Mouse (Mus musculus) lung, embryonic 14.5 days (tissue): Measurements from ENCODE around the gene Pth2. TPM values are rescaled to one million over a fixed set of nuclear protein-coding genes. Genes with fewer than 3 reads are reported as not detected.

Source experiments
- ATAC-seq: fragments of 200-750 bp; cut with Nextera tagmentation; 2 replicates; pipeline ENCODE4 v1.8.0; 2017; ENCODE audit warnings: mild to moderate bottlenecking, moderate TSS enrichment, moderate library complexity; ENCODE audit not compliant: insufficient read depth
- DNase-seq: peaks from one replicate; pipeline ENCODE4 v3.0.0-alpha.2; 2015
- H3K27ac ChIP-seq: fragments of 300-500 bp; sonication (generic); 2 replicates; pipeline ENCODE4 v1.5.1; 2014; ENCODE audit warnings: low read depth, mild to moderate bottlenecking, moderate library complexity
- H3K27me3 ChIP-seq: fragments of 300-500 bp; sonication (generic); 2 replicates; pipeline ENCODE4 v1.6.1; 2014; ENCODE audit warnings: low read length, control low read depth; ENCODE audit not compliant: insufficient read depth
- H3K36me3 ChIP-seq: fragments of 300-500 bp; sonication (generic); 2 replicates; pipeline ENCODE4 v1.6.1; 2014; ENCODE audit warnings: control low read depth; ENCODE audit not compliant: insufficient read depth
- H3K4me1 ChIP-seq: fragments of 300-500 bp; sonication (generic); 2 replicates; pipeline ENCODE4 v1.6.1; 2014; ENCODE audit warnings: antibody characterized with exemption, control low read depth; ENCODE audit not compliant: insufficient read depth
- H3K4me2 ChIP-seq: fragments of 300-500 bp; sonication (generic); 2 replicates; pipeline ENCODE4 v1.6.1; 2014; ENCODE audit warnings: mild to moderate bottlenecking
- H3K4me3 ChIP-seq: fragments of 300-500 bp; sonication (generic); 2 replicates; pipeline ENCODE4 v1.5.1; 2014; ENCODE audit warnings: low read depth, low read length
- H3K9ac ChIP-seq: fragments of 300-500 bp; sonication (generic); 2 replicates; pipeline ENCODE4 v1.6.1; 2014
- H3K9me3 ChIP-seq: fragments of 300-500 bp; sonication (generic); 2 replicates; pipeline ENCODE4 v1.6.1; 2016; ENCODE audit warnings: low read depth, low read length, control low read depth
- CTCF ChIP-seq: IDR thresholded peaks from 2 replicates; pipeline ENCODE4 v1.5.1; 2016; ENCODE audit warnings: antibody characterized with exemption, low read depth
- WGBS: fragments of 180-500 bp; shearing (Covaris S2); extraction: QIAGEN DNeasy Blood & Tissue Kit; methylation state at CpG from one replicate; pipeline ENCODE4 v1.1.7; 2014; 5-methylcytosine and 5-hydroxymethylcytosine counted together
- polyA plus RNA-seq: library from polyadenylated mRNA; unstranded; fragments of >200 nt; fragmentation: Nextera tagmentation; extraction: Ambion mirVana; gene quantifications from 2 replicates; pipeline ENCODE4 v1.2.1, GENCODE M21; 2014

The Pth2 gene
- polyA plus RNA-seq, 1 experiment from 2014 or later = not detected

GRCm38 (mm10) chr7:45196994-45197393, 16.2 kb downstream of the Pth2 start:
- Histone ChIP-seq H3K4me2 (no peak overlapping the region), H3K36me3 (no peaks in the 10 kb centered on the region), H3K27me3 (no peaks in the 10 kb centered on the region), H3K9me3 (no peaks in the 10 kb centered on the region), H3K27ac (no peak overlapping the region), H3K4me3 (no peak overlapping the region), H3K4me1 (no peaks in the 10 kb centered on the region), H3K9ac (no peak overlapping the region)
- ATAC-seq (no peak), DNase-seq (no peak)
- no peak for TF ChIP-seq CTCF
- 61% methylated on average over 5 of the region's 5 CpGs for WGBS

GRCm38 (mm10) chr7:45198435-45198834, 17.6 kb downstream of the Pth2 start:
- DNase-seq = peak; percentile 87
- Histone ChIP-seq H3K36me3 (no peaks in the 10 kb centered on the region), H3K9ac (no peak overlapping the region), H3K27ac (no peak overlapping the region), H3K27me3 (no peaks in the 10 kb centered on the region), H3K9me3 (no peaks in the 10 kb centered on the region), H3K4me3 (no peak overlapping the region), H3K4me2 (no peak overlapping the region), H3K4me1 (no peaks in the 10 kb centered on the region)
- 10% methylated on average over 5 of the region's 5 CpGs for WGBS
- peak; percentile 32; the same call in 1 of the 2 replicates for ATAC-seq
- TF ChIP-seq CTCF = peak; percentile 89

GRCm38 (mm10) chr7:45198961-45199360, 18.2 kb downstream of the Pth2 start:
- no peak overlapping the region for H3K27ac ChIP-seq
- H3K4me3 ChIP-seq = no peak overlapping the region
- ATAC-seq = no peak
- H3K4me2 ChIP-seq = no peak overlapping the region
- H3K9me3 ChIP-seq = no peaks in the 10 kb centered on the region
- 72% methylated on average over 11 of the region's 11 CpGs for WGBS
- no peaks in the 10 kb centered on the region for H3K27me3 ChIP-seq
- no peak for TF ChIP-seq CTCF
- H3K4me1 ChIP-seq = no peaks in the 10 kb centered on the region
- H3K36me3 ChIP-seq = no peaks in the 10 kb centered on the region
- no peak overlapping the region for H3K9ac ChIP-seq
- DNase-seq = no peak

GRCm38 (mm10) chr7:45202654-45203053, 21.9 kb downstream of the Pth2 start:
- H3K27me3 ChIP-seq = no peaks in the 10 kb centered on the region
- no peak for TF ChIP-seq CTCF
- no peak overlapping the region for H3K4me3 ChIP-seq
- H3K4me1 ChIP-seq = no peaks in the 10 kb centered on the region
- H3K9me3 ChIP-seq = no peaks in the 10 kb centered on the region
- no peaks in the 10 kb centered on the region for H3K36me3 ChIP-seq
- H3K27ac ChIP-seq = peak overlapping the region; percentile 9; the same call in 1 of the 2 replicates
- H3K9ac ChIP-seq = no peak overlapping the region
- no peak overlapping the region for H3K4me2 ChIP-seq
- ATAC-seq (no peak), DNase-seq (no peak)
- WGBS = 23% methylated on average over 10 of the region's 10 CpGs

GRCm38 (mm10) chr7:45204380-45205143, 23.8 kb downstream of the Pth2 start, which contains the start of gene Ccdc155:
Ccdc155 (minus strand) TSS chr7:45204892.
- Histone ChIP-seq H3K9ac (peak within 1 kb of the TSS; percentile 38), H3K27ac (no peak within 1 kb of the TSS), H3K4me1 (no peaks in the 10 kb centered on the region), H3K36me3 (no peaks in the 10 kb centered on the region), H3K4me3 (peak within 1 kb of the TSS; percentile 39), H3K4me2 (peak within 1 kb of the TSS; percentile 59), H3K27me3 (no peaks in the 10 kb centered on the region), H3K9me3 (no peaks in the 10 kb centered on the region)
- DNase-seq (peak; percentile 100), ATAC-seq (peak; percentile 97)
- TF ChIP-seq CTCF = no peak
- 7% methylated on average over 44 of the region's 44 CpGs for WGBS

- no peak overlapping the region for H3K4me2 ChIP-seq
- H3K27ac ChIP-seq = no peak overlapping the region
- no peak for DNase-seq
- peaks cover 18% of the 10 kb centered on the region; the same call in 1 of the 2 replicates for H3K27me3 ChIP-seq
- no peaks in the 10 kb centered on the region for H3K36me3 ChIP-seq
- 72% methylated on average over 6 of the region's 6 CpGs for WGBS
- no peak for ATAC-seq
- no peak overlapping the region for H3K4me3 ChIP-seq
- no peak overlapping the region for H3K9ac ChIP-seq
- no peaks in the 10 kb centered on the region for H3K9me3 ChIP-seq
- TF ChIP-seq CTCF = no peak
- H3K4me1 ChIP-seq = 0 out of 2 replicates have a peak, but pooled peaks cover 3% of the 10 kb centered on the region
Observed at GRCm38 (mm10) chr7:45208260-45208659, 27.5 kb downstream of the Pth2 start.

GRCm38 (mm10) chr7:45211070-45211469, 30.3 kb downstream of the Pth2 start:
- no peak overlapping the region; the same call in 1 of the 2 replicates for H3K4me2 ChIP-seq
- 45% methylated on average over 10 of the region's 10 CpGs for WGBS
- ATAC-seq = no peak
- no peaks in the 10 kb centered on the region for H3K9me3 ChIP-seq
- H3K4me3 ChIP-seq = no peak overlapping the region
- 0 out of 2 replicates have a peak, but pooled peaks cover 3% of the 10 kb centered on the region for H3K4me1 ChIP-seq
- no peak for DNase-seq
- H3K9ac ChIP-seq = no peak overlapping the region
- H3K27ac ChIP-seq = no peak overlapping the region
- H3K36me3 ChIP-seq = no peaks in the 10 kb centered on the region
- no peak for TF ChIP-seq CTCF
- peaks cover 18% of the 10 kb centered on the region; the same call in 1 of the 2 replicates for H3K27me3 ChIP-seq
